Mouse (Mus musculus) megakaryocyte-erythroid progenitor cell, adult 5-6 weeks (primary cell): ENCODE data around the gene Eng. TPM values are rescaled to one million over a fixed set of nuclear protein-coding genes. Genes with fewer than 3 reads are reported as not detected.

Experiments used
- ATAC-seq: replicated peaks from 2 replicates; pipeline ENCODE4 v1.8.0; 2016; ENCODE audit warnings: mild to moderate bottlenecking, inconsistent platforms; ENCODE audit not compliant: severe bottlenecking, poor library complexity, low FRiP score, low TSS enrichment
- total RNA-seq, 2 experiments: library from RNA; stranded (forward) in 1 of 2; stranded (reverse) in 1 of 2; fragments of 200-1000, 215-1000 nt in 1 of 2; fragments of >200 nt in 1 of 2; fragmentation: Nextera tagmentation in 1 of 2; gene quantifications; 2 replicates each; pipeline ENCODE4 v1.2.3; 2014 to 2017

The Eng gene
- total RNA-seq, 2 experiments from 2014 or later: 21.3 to 97.0 TPM

GRCm38 (mm10) chr2:32722581-32722980 lies 76.2 kb downstream of the Eng start:
- ATAC-seq: no peak

- ATAC-seq: no peak
Measured at GRCm38 (mm10) chr2:32724149-32724548, 77.8 kb downstream of the Eng start.

- no peak for ATAC-seq
Measured at GRCm38 (mm10) chr2:32724832-32725790, 78.7 kb downstream of the Eng start.

GRCm38 (mm10) chr2:32727435-32727834 lies 81.0 kb downstream of the Eng start:
- ATAC-seq: peak; percentile 99

GRCm38 (mm10) chr2:32728463-32728862 lies 82.1 kb downstream of the Eng start:
- no peak for ATAC-seq

- no peak for ATAC-seq
Measured at GRCm38 (mm10) chr2:32729547-32729946, 83.2 kb downstream of the Eng start.

GRCm38 (mm10) chr2:32730854-32731253 lies 84.5 kb downstream of the Eng start:
- ATAC-seq: no peak

GRCm38 (mm10) chr2:32731911-32732310 lies 85.5 kb downstream of the Eng start:
- ATAC-seq: no peak

Other genes starting within 250 kb of the Eng start
- gene Naif1, start 196.1 kb upstream of the Eng start, total RNA-seq (2014; fragmentation: Nextera tagmentation): 3.6 and 4.1 TPM in 2 replicates
- 2.7 and 3.0 TPM in 2 replicates for gene Naif1, start 196.1 kb upstream of the Eng start, total RNA-seq (2017)
- 9.5 and 12.2 TPM in 2 replicates for gene Slc25a25, start 195.2 kb upstream of the Eng start, total RNA-seq (2014; fragmentation: Nextera tagmentation)
- 4.0 and 34.6 TPM in 2 replicates for gene Slc25a25, start 195.2 kb upstream of the Eng start, total RNA-seq (2017)
- 1.5 and 2.9 TPM in 2 replicates for gene Fam102a, start 111.3 kb upstream of the Eng start, total RNA-seq (2014; fragmentation: Nextera tagmentation)
- gene Fam102a, start 111.3 kb upstream of the Eng start, total RNA-seq (2017): 0.34 and 2.3 TPM in 2 replicates
- 94.2 and 108 TPM in 2 replicates for gene Dpm2, start 75.7 kb upstream of the Eng start, total RNA-seq (2014; fragmentation: Nextera tagmentation)
- gene Dpm2, start 75.7 kb upstream of the Eng start, total RNA-seq (2017): 33.0 and 38.5 TPM in 2 replicates
- not detected in 2 replicates for gene Pip5kl1, start 71.8 kb upstream of the Eng start, total RNA-seq (2014; fragmentation: Nextera tagmentation)
- gene Pip5kl1, start 71.8 kb upstream of the Eng start, total RNA-seq (2017): 0.23 TPM in 1 of 2 replicates, not detected in the other
- gene 9430097D07Rik, start 70.9 kb upstream of the Eng start, total RNA-seq (2014; fragmentation: Nextera tagmentation): not detected in 2 replicates
- gene 9430097D07Rik, start 70.9 kb upstream of the Eng start, total RNA-seq (2017): 0.75 TPM in 1 of 2 replicates, not detected in the other
- gene St6galnac4, start 59.5 kb upstream of the Eng start, total RNA-seq (2014; fragmentation: Nextera tagmentation): 21.5 and 29.8 TPM in 2 replicates
- 22.3 and 22.7 TPM in 2 replicates for gene St6galnac4, start 59.5 kb upstream of the Eng start, total RNA-seq (2017)
- 13.8 and 19.1 TPM in 2 replicates for gene St6galnac6, start 46.9 kb upstream of the Eng start, total RNA-seq (2014; fragmentation: Nextera tagmentation)
- 6.5 and 12.9 TPM in 2 replicates for gene St6galnac6, start 46.9 kb upstream of the Eng start, total RNA-seq (2017)
- gene Ak1, start 24.8 kb upstream of the Eng start, total RNA-seq (2014; fragmentation: Nextera tagmentation): 1.7 and 2.4 TPM in 2 replicates
- 1.2 and 8.0 TPM in 2 replicates for gene Ak1, start 24.8 kb upstream of the Eng start, total RNA-seq (2017)
- gene Fpgs, start 57.5 kb downstream of the Eng start, total RNA-seq (2014; fragmentation: Nextera tagmentation): 94.2 and 96.1 TPM in 2 replicates
- gene Fpgs, start 57.5 kb downstream of the Eng start, total RNA-seq (2017): 45.7 and 66.1 TPM in 2 replicates
- gene Cdk9, start 66.5 kb downstream of the Eng start, total RNA-seq (2014; fragmentation: Nextera tagmentation): 95.7 and 133 TPM in 2 replicates
- 29.6 and 46.5 TPM in 2 replicates for gene Cdk9, start 66.5 kb downstream of the Eng start, total RNA-seq (2017)
- gene Sh2d3c, start 74.5 kb downstream of the Eng start, total RNA-seq (2014; fragmentation: Nextera tagmentation): 2.5 and 5.4 TPM in 2 replicates
- gene Sh2d3c, start 74.5 kb downstream of the Eng start, total RNA-seq (2017): 1.1 and 1.4 TPM in 2 replicates
- not detected in 2 replicates for gene 6330409D20Rik, start 94.4 kb downstream of the Eng start, total RNA-seq (2014; fragmentation: Nextera tagmentation)
- not detected in 2 replicates for gene 6330409D20Rik, start 94.4 kb downstream of the Eng start, total RNA-seq (2017)
- 29.8 and 30.9 TPM in 2 replicates for gene Tor2a, start 110.6 kb downstream of the Eng start, total RNA-seq (2014; fragmentation: Nextera tagmentation)
- 17.1 and 17.4 TPM in 2 replicates for gene Tor2a, start 110.6 kb downstream of the Eng start, total RNA-seq (2017)
- gene Ttc16, start 129.0 kb downstream of the Eng start, total RNA-seq (2014; fragmentation: Nextera tagmentation): not detected in 2 replicates
- gene Ttc16, start 129.0 kb downstream of the Eng start, total RNA-seq (2017): 1.6 TPM in 1 of 2 replicates, not detected in the other
- gene Ptrh1, start 129.2 kb downstream of the Eng start, total RNA-seq (2014; fragmentation: Nextera tagmentation): 5.2 and 6.9 TPM in 2 replicates
- gene Ptrh1, start 129.2 kb downstream of the Eng start, total RNA-seq (2017): 0.46 and 3.9 TPM in 2 replicates
- not detected in 2 replicates for gene Cfap157, start 137.8 kb downstream of the Eng start, total RNA-seq (2014; fragmentation: Nextera tagmentation)
- not detected in 2 replicates for gene Cfap157, start 137.8 kb downstream of the Eng start, total RNA-seq (2017)
- 30.2 and 47.7 TPM in 2 replicates for gene Stxbp1, start 200.7 kb downstream of the Eng start, total RNA-seq (2014; fragmentation: Nextera tagmentation)
- gene Stxbp1, start 200.7 kb downstream of the Eng start, total RNA-seq (2017): 6.5 and 10.4 TPM in 2 replicates
- gene Fam129b, start 229.5 kb downstream of the Eng start, total RNA-seq (2014; fragmentation: Nextera tagmentation): 9.0 and 16.3 TPM in 2 replicates
- 13.8 TPM in 2 replicates for gene Fam129b, start 229.5 kb downstream of the Eng start, total RNA-seq (2017)